Mouse (Mus musculus) neural tube, embryonic 11.5 days (tissue): ENCODE measurements around the gene Fstl3. TPM values are rescaled to one million over a fixed set of nuclear protein-coding genes. Genes with fewer than 3 reads are reported as not detected.
"Not testable (repeated sequence)": the region's sequence is repeated elsewhere in the genome, so short reads cannot be mapped to it uniquely, and the experiment has no call there.

ENCODE experiments used
- ATAC-seq: fragments of 200-750 bp; cut with Nextera tagmentation; 2 replicates; pipeline ENCODE4 v1.8.0; 2017; ENCODE audit warnings: moderate number of reproducible peaks, mild to moderate bottlenecking, moderate TSS enrichment, moderate library complexity; ENCODE audit not compliant: insufficient read depth, low FRiP score, low TSS enrichment
- DNase-seq: peaks from one replicate; pipeline ENCODE4 v3.0.0-alpha.2; 2015; ENCODE audit warnings: low spot score
- H3K27ac ChIP-seq: fragments of 300-500 bp; sonication (generic); 2 replicates; pipeline ENCODE4 v1.5.1; 2014; ENCODE audit warnings: low read depth, mild to moderate bottlenecking, low read length
- H3K27me3 ChIP-seq: fragments of 300-500 bp; sonication (generic); 2 replicates; pipeline ENCODE4 v1.6.1; 2014; ENCODE audit warnings: mild to moderate bottlenecking, low read length, mixed read lengths; ENCODE audit not compliant: control insufficient read depth, insufficient read depth
- H3K36me3 ChIP-seq: fragments of 300-500 bp; sonication (generic); 2 replicates; pipeline ENCODE4 v1.6.1; 2014; ENCODE audit warnings: mild to moderate bottlenecking, low read length, moderate library complexity, mixed read lengths; ENCODE audit not compliant: control insufficient read depth, insufficient read depth
- H3K4me1 ChIP-seq: fragments of 300-500 bp; sonication (generic); 2 replicates; pipeline ENCODE4 v1.6.1; 2014; ENCODE audit warnings: low read length, mixed read lengths; ENCODE audit not compliant: control insufficient read depth, insufficient read depth
- H3K4me2 ChIP-seq: fragments of 300-500 bp; sonication (generic); 2 replicates; pipeline ENCODE4 v1.6.1; 2014; ENCODE audit warnings: low read depth, mild to moderate bottlenecking, moderate library complexity
- H3K4me3 ChIP-seq: fragments of 300-500 bp; sonication (generic); 2 replicates; pipeline ENCODE4 v1.5.1; 2014; ENCODE audit warnings: low read depth, low read length
- H3K9ac ChIP-seq: fragments of 300-500 bp; sonication (generic); 2 replicates; pipeline ENCODE4 v1.6.1; 2014; ENCODE audit warnings: mild to moderate bottlenecking, low read length
- H3K9me3 ChIP-seq: fragments of 300-500 bp; sonication (generic); 2 replicates; pipeline ENCODE4 v1.6.1; 2016; ENCODE audit warnings: low read length; ENCODE audit not compliant: control insufficient read depth
- WGBS: fragments of 180-500 bp; shearing (Covaris S2); extraction: QIAGEN DNeasy Blood & Tissue Kit; methylation state at CpG from one replicate; pipeline ENCODE4 v1.1.7; 2014; 5-methylcytosine and 5-hydroxymethylcytosine counted together
- polyA plus RNA-seq: library from polyadenylated mRNA; unstranded; fragments of >200 nt; fragmentation: Nextera tagmentation; extraction: Ambion mirVana; gene quantifications from 2 replicates; pipeline ENCODE4 v1.2.1, GENCODE M21; 2014

Fstl3 gene
- polyA plus RNA-seq, 1 experiment from 2014 or later: 1.3 TPM

DNA sequence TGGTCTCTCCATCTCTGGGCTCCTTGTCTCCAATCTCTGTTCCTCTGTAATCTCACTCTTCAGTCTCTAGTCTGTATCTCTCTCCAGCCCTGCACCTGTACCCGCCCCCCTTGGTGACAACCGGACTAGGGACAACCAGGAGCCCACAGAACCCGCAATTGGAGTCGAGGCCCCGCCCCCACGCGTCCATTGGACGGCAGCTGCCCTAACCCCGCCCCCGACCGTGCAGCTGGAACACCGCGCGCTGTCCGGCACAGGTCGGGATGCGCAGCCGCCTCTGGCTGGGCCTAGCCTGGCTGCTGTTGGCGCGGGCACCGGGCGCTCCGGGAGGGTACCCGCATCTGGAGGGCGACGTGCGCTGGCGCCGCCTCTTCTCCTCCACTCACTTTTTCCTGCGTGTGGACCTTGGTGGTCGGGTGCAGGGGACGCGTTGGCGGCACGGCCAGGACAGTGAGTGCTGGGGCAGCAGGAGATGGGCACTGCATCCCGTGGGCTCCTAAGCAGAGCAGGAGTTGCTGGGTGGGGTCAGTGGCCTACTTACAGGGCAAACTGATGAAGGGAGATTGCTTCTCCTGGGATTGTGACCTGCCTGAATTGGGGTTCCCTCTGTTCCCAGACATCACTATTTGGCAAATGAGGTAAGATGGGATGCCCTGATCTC, 22.1 kb upstream of the Fstl3 start, which contains the start of gene Fgf22:
TSS of gene Fgf22 (plus strand) at position 221 of the 661 bp plus-strand sequence.
- H3K36me3 ChIP-seq: peaks cover 14% of the 10 kb centered on the region
- H3K9me3 ChIP-seq: no peaks in the 10 kb centered on the region
- under 1% methylated on average over 35 of the region's 36 CpGs for WGBS
- DNase-seq (peak; percentile 80), ATAC-seq (peak; percentile 83)
- H3K27ac ChIP-seq: no peak within 1 kb of the TSS
- H3K27me3 ChIP-seq: no peaks in the 10 kb centered on the region
- H3K4me1 ChIP-seq: no peaks in the 10 kb centered on the region
- peak within 1 kb of the TSS; percentile 31 for H3K4me3 ChIP-seq
- H3K9ac ChIP-seq: peak within 1 kb of the TSS; percentile 49
- H3K4me2 ChIP-seq: peak within 1 kb of the TSS; percentile 63

DNA sequence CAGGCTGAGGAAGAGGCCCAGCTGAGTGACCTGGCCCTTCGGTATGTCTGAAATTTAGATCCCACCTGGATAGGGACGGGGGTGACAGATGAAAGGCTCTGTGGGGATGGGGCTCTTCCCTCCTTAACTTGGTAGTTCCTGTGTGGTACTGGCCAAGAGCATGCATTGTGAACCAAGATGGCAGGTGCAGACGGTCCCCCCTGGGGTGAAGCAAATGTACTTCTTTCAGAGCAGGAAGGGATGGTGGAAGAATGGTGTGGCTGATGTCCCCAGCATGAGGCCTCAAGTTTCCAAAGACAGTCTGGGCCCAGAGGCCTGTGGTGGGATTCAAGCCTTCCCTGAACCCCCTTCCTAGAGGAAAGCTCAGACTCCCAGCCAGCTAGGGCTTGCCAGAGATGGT, 21.2 kb upstream of the Fstl3 start:
- Histone ChIP-seq H3K9me3 (no peaks in the 10 kb centered on the region), H3K27ac (no peak overlapping the region), H3K4me3 (no peak overlapping the region), H3K27me3 (no peaks in the 10 kb centered on the region), H3K4me2 (no peak overlapping the region), H3K4me1 (no peaks in the 10 kb centered on the region), H3K36me3 (peaks cover 15% of the 10 kb centered on the region), H3K9ac (no peak overlapping the region)
- DNase-seq: no peak
- ATAC-seq: no peak
- 85% methylated on average over 3 of the region's 3 CpGs for WGBS

DNA sequence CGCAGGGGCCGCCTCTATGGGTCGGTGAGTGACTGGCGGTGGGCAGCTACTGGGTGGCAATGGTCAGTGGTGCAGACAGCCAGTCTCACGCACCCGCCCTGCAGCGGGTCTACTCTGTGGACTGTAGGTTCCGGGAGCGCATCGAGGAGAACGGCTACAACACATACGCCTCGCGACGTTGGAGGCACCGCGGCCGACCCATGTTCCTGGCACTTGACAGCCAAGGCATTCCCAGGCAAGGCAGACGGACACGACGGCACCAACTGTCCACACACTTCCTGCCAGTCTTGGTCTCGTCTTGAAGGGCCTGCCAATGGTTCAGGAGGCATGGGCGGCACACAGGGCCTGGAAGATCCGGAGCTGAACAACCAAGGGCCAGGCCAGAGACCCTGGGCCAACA, 20.4 kb upstream of the Fstl3 start:
- Histone ChIP-seq H3K4me2 (no peak overlapping the region), H3K4me1 (no peaks in the 10 kb centered on the region), H3K9ac (no peak overlapping the region), H3K27ac (no peak overlapping the region), H3K27me3 (no peaks in the 10 kb centered on the region), H3K4me3 (no peak overlapping the region), H3K9me3 (no peaks in the 10 kb centered on the region), H3K36me3 (peaks cover 21% of the 10 kb centered on the region)
- 91% methylated on average over 24 of the region's 24 CpGs for WGBS
- ATAC-seq (no peak), DNase-seq (no peak)

DNA sequence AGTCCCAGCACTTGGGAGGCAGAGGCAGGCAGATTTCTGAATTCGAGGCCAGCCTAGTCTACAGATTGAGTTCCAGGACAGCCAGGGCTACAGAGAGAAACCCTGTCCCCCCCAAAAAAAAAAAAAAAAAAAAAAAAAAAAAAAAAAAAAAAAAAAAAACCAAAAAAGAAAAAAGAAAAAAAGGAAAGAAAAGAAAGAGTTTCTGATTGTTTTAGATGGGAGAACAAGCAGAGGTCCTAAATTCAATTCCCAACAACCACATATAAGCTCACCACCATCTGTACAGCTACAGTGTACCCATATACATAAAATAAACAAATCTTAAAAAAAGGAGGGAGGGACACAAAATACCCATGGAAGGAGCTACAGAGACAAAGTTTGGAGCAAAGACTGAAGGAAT, 17.4 kb upstream of the Fstl3 start:
- not testable (repeated sequence) for H3K27me3 ChIP-seq, DNase-seq, H3K4me2 ChIP-seq, H3K27ac ChIP-seq, H3K9ac ChIP-seq, H3K4me1 ChIP-seq, H3K9me3 ChIP-seq, ATAC-seq, H3K4me3 ChIP-seq
- WGBS: 100% methylated on average over 1 of the region's 1 CpGs
- peaks cover 25% of the 10 kb centered on the region for H3K36me3 ChIP-seq

DNA sequence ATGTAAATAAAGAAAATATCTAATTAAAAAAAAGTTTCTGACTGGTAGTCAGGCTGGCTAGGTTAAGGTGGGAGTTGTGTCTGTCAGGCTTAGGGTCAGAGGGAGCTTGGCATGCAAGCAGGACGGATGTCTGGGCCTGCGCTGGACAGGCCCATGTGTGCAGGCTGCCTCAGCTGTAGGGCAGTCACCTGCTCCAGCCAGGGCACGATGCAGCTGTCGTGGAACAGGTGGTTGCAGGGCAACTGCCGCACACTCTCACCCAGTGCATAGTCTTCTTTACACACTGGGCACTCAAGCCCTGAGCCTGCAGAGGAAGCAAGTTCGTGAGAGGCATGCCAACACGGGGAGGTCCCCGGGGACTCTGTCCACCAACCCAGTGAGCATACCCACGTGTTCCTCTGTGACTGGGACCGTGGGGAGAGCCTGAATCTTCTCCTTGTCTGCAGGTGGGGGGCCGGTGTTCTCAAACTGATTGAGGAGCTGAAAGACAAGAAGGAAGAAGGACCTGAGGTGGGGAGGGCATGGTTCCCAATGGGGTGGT, 16.4 kb upstream of the Fstl3 start:
- H3K4me2 ChIP-seq: no peak overlapping the region
- H3K27me3 ChIP-seq: no peaks in the 10 kb centered on the region
- H3K27ac ChIP-seq: no peak overlapping the region
- ATAC-seq (no peak), DNase-seq (no peak)
- no peak overlapping the region for H3K4me3 ChIP-seq
- 93% methylated on average over 11 of the region's 11 CpGs for WGBS
- peaks cover 8% of the 10 kb centered on the region for H3K4me1 ChIP-seq
- peaks cover 25% of the 10 kb centered on the region for H3K36me3 ChIP-seq
- H3K9me3 ChIP-seq: no peaks in the 10 kb centered on the region
- no peak overlapping the region for H3K9ac ChIP-seq

DNA sequence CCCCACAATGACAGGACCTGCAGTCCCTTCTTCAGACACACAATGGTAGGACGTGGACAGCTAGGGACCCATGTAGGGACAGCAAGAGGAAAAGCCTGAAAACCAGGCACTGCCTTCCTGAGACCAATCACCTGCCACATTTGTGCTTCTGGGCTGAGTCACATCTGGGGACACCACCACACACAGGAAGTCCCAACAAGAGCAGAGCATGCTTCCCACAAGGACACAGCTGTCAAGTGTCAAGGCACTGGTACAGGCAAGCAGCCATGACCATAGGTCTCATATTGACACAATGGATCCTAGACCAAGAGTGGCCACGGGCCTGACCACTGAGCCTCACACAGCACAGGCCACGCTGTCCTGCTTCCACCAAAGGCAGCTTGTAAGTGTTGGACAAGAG, 14.2 kb upstream of the Fstl3 start:
- no peak overlapping the region for H3K9ac ChIP-seq
- ATAC-seq: no peak
- peaks cover 21% of the 10 kb centered on the region for H3K36me3 ChIP-seq
- H3K9me3 ChIP-seq: no peaks in the 10 kb centered on the region
- H3K4me3 ChIP-seq: no peak overlapping the region
- DNase-seq: no peak
- H3K4me1 ChIP-seq: peaks cover 17% of the 10 kb centered on the region
- no peaks in the 10 kb centered on the region for H3K27me3 ChIP-seq
- no peak overlapping the region for H3K4me2 ChIP-seq
- 92% methylated on average over 3 of the region's 3 CpGs for WGBS
- H3K27ac ChIP-seq: no peak overlapping the region

DNA sequence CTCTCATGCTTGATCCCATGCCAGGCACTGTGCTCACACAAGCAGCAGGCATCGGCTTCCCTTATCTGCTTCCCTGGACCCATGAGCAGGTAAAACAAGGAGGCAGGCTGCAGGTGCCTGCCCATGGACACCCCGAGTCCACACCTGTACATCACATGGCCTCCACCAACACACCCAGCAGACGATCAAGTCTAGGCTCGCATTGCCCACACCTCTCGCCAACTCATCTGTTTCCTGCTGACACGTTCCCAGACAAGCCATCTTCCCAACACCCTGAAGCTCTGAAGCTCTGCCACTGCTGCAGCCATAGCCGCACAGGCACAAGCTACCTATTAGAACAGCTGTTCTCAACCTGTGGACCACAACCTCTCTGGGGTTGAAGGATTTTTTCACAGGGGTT, 12.8 kb upstream of the Fstl3 start:
- WGBS: 88% methylated on average over 7 of the region's 7 CpGs
- Histone ChIP-seq H3K9ac (no peak overlapping the region), H3K27ac (no peak overlapping the region), H3K9me3 (no peaks in the 10 kb centered on the region), H3K4me1 (peaks cover 22% of the 10 kb centered on the region), H3K36me3 (peaks cover 12% of the 10 kb centered on the region), H3K4me2 (no peak overlapping the region), H3K4me3 (no peak overlapping the region), H3K27me3 (no peaks in the 10 kb centered on the region)
- DNase-seq (no peak), ATAC-seq (no peak)

DNA sequence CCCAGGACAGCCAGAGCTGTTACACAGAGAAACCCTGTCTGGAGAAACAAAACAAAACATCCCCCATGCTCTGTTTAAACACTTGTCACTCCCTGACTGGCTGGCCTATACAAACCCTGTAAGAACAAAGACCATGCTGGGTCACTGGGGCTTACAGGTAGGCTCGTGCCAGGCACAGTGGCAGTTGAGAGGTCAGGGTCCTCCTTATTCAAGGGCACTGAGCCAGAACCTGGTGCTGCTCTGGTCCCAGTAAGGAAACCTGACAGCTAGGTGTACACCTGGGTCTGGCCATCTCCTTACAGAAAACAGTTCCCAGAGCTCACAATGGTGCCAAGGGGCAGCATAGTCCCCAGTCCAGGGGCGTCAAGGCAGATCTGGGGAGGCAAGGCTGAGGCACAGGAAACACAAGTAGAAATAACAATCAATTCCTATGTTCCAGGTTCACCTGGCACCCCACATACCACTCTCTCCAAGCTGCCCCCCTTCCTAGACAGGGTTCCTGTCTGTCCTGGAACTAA, 11.8 kb upstream of the Fstl3 start:
- Histone ChIP-seq H3K4me1 (peaks cover 22% of the 10 kb centered on the region), H3K9ac (no peak overlapping the region), H3K27me3 (no peaks in the 10 kb centered on the region), H3K27ac (no peak overlapping the region), H3K4me3 (no peak overlapping the region), H3K36me3 (peaks cover 11% of the 10 kb centered on the region), H3K4me2 (peak overlapping the region; percentile 87), H3K9me3 (no peaks in the 10 kb centered on the region)
- no peak for ATAC-seq
- 75% methylated on average over 2 of the region's 2 CpGs for WGBS
- no peak for DNase-seq

DNA sequence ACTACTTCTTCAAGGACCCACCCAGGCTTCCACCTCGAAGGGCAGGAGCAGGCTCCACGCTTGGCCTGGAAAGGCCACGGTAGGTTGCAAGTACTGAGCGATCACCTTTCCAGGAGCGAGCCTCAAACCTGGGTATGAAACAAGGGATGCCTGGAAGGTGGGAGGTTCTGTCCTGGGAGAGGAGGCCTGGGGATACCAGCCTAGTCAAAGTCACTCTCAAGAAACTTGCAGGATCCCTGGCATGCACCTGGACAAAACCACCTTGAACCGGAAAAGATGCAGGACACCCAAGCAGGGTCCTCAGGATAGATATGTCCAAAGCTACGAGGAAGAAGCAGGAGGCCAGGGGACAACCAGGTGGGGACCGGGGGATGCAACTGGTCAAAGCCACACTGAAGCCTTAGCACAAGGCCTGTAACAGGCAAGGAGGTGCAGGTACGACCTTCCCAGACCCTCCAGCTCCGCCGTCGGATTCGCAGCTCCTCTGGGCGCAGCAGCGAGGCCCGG, 11.0 kb upstream of the Fstl3 start:
- peak overlapping the region; percentile 94 for H3K4me3 ChIP-seq
- WGBS: 10% methylated on average over 16 of the region's 16 CpGs
- peak overlapping the region; percentile 89 for H3K27ac ChIP-seq
- DNase-seq (no peak), ATAC-seq (peak; percentile 9; the same call in 1 of the 2 replicates)
- H3K36me3 ChIP-seq: peaks cover 8% of the 10 kb centered on the region
- H3K4me2 ChIP-seq: peak overlapping the region; percentile 87
- no peaks in the 10 kb centered on the region for H3K27me3 ChIP-seq
- no peaks in the 10 kb centered on the region for H3K9me3 ChIP-seq
- peaks cover 22% of the 10 kb centered on the region for H3K4me1 ChIP-seq
- peak overlapping the region; percentile 97 for H3K9ac ChIP-seq
